Mouse (Mus musculus) brown adipose tissue, adult 24 weeks (tissue): ENCODE results near the gene Il27ra. TPM values are rescaled to one million over a fixed set of nuclear protein-coding genes. Genes with fewer than 3 reads are reported as not detected.

Experiments
- H3K27ac ChIP-seq: fragments of 200-500 bp; replicated peaks from 2 replicates; pipeline ENCODE4 v1.5.1; 2012; ENCODE audit warnings: low read depth, mild to moderate bottlenecking, low read length
- H3K4me1 ChIP-seq: fragments of 200-500 bp; 2 replicates; pipeline ENCODE4 v1.6.1; 2012; ENCODE audit warnings: low read length, mixed read lengths; ENCODE audit not compliant: control insufficient read depth, insufficient read depth, insufficient read length
- H3K4me3 ChIP-seq: fragments of 200-500 bp; 2 replicates; pipeline ENCODE4 v1.5.1; 2012; ENCODE audit warnings: low read depth, mild to moderate bottlenecking, low read length, moderate library complexity; ENCODE audit not compliant: insufficient read depth
- polyA plus RNA-seq: library from polyadenylated mRNA; stranded (reverse); fragments of >200 nt; gene quantifications from 2 replicates; pipeline ENCODE4 v1.2.4, GENCODE M21; 2012; ENCODE audit not compliant: missing spikeins, insufficient read depth, insufficient read length

Gene Il27ra
- polyA plus RNA-seq, 1 experiment = not detected

DNA sequence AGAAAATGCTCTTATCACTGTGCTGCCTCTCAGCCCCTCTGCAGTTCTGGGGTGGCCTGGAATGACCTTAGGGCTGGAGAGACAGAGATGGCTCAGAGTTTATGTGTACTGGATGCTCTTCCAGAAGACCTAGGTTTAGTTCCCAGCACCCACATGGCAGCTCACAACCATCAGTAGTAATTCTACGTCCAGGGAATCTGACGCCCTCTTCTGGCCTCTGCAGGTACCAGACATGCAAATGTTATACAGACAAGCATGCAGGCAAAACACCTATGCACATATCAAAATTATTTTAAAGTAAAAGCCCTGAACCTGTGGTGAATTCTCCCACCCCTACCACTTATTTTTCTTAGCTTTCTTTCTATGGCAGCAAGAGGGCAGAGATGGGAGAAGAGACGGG lies 4.1 kb upstream of the Il27ra start:
- no peak overlapping the region for H3K27ac ChIP-seq
- H3K4me3 ChIP-seq = no peak overlapping the region
- H3K4me1 ChIP-seq = no peaks in the 10 kb centered on the region

DNA sequence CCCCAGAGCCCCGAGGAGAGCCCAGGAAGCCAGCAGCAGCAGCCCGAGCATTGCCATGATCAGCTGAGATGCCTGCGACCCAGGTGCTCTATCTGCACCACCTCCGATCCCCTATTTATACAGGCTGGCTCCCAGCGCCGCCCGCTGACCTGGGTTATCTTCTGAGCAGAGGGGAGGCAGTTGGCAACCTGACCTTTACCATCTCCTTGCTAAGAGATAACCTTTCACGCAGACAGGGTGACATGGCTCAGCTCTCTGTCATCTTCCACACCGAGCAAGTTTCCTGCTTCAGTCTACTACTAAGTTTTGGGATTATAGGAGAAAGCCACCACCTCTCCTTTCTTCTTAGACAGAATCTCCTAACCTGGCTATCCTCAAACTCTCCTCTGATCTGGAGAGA lies 2.5 kb upstream of the Il27ra start, which contains the start of gene Rln3:
TSS of gene Rln3 (minus strand) at position 101 of the 400 bp plus-strand sequence.
- Histone ChIP-seq H3K4me1 (no peaks in the 10 kb centered on the region), H3K27ac (no peak within 1 kb of the TSS), H3K4me3 (no peak within 1 kb of the TSS)

DNA sequence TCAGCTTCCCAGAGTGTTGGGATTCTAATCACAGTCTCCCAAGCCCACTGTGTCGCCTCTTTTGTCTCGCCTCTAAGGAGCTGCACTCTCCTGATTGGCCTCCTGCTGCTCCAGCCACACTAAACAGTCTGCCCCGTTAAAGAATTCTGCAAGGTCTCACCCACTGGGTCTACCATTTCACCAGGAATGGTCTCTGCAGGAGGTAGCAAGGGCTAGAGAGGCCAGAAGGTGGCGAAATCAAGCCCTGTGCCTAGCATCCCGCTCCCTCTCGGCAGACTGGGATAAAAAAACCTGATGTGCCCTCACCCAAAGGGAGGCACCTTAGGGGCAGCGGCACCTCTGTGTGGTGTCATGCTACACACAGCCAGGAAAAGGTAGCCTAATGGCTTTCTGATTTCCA lies 1.7 kb upstream of the Il27ra start:
- no peak overlapping the region for H3K27ac ChIP-seq
- H3K4me3 ChIP-seq = no peak overlapping the region
- H3K4me1 ChIP-seq = no peaks in the 10 kb centered on the region

DNA sequence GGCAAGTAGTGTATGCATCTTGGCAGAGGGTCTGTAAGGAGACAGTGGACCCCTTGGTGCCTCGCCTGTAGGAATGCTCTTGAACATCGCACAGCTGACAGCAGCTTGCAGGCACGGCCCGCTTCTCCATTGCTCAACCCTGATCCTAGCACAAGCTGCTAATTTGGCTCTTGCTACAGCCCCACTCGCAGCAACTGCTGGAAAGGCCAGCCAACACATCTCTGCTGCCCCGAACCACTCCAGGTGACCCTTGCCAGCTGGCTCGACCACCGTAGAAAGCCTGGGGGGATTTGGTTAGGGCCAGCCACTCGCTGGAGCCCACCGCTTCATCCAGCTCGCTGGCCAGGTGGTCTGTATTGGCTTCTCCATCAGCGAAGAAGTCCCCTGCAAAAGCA lies 556 bp upstream of the Il27ra start:
- Histone ChIP-seq H3K4me1 (no peaks in the 10 kb centered on the region), H3K27ac (no peak overlapping the region), H3K4me3 (peak overlapping the region; percentile 69)

DNA sequence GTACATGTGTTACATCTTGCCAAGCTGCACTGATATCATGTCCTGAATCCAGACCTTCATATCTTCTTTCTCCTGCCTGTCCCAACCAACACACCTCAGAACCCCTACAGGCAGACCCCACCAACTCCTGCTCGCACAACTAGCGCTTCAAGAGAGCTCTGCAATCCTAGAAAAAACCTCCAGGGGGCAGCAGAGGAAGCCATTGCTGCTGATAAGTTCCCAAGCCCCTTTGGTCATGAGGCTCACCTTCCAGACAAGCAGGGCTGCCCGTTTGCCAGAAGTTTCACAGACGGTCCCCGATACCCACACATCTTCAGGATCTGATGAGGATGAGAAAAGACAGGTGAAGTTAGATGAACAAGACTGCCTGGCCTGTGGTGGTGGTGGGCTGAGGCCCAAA lies 3.3 kb downstream of the Il27ra start:
- Histone ChIP-seq H3K4me3 (no peak overlapping the region), H3K27ac (no peak overlapping the region), H3K4me1 (no peaks in the 10 kb centered on the region)

DNA sequence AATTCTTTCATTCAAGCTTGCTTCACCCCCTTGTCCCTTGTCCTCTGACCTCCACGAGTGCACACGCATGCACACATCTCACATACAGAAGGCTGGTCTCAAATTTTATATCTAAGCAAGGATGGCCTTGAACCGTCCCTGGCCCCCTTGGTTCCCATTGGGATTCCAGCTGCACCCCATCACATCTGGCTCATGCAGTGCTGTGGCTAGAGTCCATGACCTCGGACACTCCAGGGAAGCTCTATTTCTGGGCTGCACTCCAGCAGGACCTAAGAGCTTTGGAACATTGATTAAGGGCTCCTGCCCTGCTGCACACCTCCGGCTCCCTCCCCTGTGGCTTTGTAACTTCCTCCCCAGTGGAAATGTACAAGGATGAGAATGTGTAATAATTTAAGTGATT lies 4.4 kb downstream of the Il27ra start:
- Histone ChIP-seq H3K4me1 (no peaks in the 10 kb centered on the region), H3K4me3 (no peak overlapping the region), H3K27ac (no peak overlapping the region)

DNA sequence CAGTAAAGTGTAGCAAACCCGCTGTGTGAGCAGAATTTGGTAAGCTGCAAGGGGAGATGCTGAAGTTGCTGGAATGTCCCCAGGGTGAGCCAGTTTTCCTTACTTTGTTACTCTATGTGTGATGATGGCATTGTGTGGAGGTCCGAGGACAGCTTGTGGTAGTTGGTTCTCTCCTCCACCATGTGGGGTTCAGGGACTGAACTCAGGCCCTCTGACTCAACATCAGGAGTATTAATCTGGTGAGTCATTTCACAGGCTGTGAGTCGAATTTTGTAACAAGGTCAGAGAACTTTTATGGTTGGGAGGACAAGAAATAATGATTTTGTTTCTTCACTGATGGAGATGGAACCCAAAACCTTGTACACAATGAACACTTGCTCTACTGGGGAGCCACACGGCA lies 9.6 kb downstream of the Il27ra start:
- H3K4me1 ChIP-seq = no peaks in the 10 kb centered on the region
- H3K4me3 ChIP-seq = no peak overlapping the region
- no peak overlapping the region for H3K27ac ChIP-seq

DNA sequence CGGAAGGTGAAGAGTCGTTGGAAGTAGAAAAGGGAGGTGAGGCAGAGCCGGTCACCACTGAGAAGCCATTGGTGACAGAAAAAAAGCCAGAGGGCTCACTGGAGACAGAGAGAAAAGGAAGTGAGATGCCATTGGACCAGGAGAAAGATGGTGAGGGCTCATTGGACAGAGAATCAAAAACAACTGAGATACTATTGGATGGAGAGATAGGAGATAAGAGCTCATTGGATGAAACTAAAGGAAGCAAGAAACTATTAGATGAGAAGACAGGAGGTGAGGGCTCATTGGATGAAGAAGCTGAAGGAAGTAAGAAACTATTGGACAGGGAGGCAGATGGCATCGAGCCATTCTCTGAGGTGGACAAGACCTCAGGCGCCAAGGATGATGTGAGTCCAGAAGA lies 13.1 kb downstream of the Il27ra start:
- Histone ChIP-seq H3K27ac (no peak overlapping the region), H3K4me1 (no peaks in the 10 kb centered on the region), H3K4me3 (no peak overlapping the region)

DNA sequence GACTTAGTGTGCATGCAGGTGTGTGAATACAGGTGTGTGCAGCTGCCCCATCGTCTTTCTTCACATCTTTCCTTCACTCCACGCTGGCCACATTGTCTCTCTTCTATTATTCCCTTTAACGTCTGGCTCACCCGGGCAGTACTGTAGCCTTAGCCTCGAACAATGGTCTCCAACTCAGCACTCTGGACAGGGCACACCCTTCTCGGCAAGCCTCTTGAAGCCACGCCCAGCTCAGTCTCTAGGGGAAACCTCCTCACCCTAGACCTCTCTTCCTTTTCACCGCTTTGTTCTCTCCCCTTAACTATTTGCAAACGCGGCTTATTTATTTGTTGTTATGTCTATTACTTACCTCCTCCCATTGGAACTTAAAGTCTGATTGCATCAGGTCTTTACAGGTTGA lies 14.9 kb downstream of the Il27ra start:
- Histone ChIP-seq H3K4me1 (peaks cover 4% of the 10 kb centered on the region; the same call in 1 of the 2 replicates), H3K27ac (no peak overlapping the region), H3K4me3 (no peak overlapping the region)

DNA sequence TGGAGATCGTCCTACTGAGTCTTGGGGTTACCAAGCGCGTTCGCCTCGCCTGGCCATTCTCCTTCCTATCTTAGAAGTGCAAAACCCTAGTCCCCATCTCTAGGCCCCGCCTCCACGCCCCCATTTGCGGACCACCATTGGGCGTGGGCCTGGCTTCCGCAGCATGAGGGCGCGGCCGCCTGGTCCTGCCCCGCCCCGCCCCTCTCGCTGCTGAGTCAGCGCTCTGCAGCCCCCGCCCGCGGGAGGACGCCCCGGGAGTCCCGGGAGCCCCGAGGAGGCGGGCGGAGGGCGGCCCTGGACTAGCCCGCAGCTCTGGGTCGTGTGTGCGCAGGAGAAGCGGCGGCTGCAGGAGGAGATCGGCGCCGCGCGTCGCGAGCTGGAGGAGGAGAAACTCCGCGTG lies 16.5 kb downstream of the Il27ra start:
- H3K27ac ChIP-seq = no peak overlapping the region
- H3K4me1 ChIP-seq = peaks cover 4% of the 10 kb centered on the region; the same call in 1 of the 2 replicates
- no peak overlapping the region for H3K4me3 ChIP-seq

DNA sequence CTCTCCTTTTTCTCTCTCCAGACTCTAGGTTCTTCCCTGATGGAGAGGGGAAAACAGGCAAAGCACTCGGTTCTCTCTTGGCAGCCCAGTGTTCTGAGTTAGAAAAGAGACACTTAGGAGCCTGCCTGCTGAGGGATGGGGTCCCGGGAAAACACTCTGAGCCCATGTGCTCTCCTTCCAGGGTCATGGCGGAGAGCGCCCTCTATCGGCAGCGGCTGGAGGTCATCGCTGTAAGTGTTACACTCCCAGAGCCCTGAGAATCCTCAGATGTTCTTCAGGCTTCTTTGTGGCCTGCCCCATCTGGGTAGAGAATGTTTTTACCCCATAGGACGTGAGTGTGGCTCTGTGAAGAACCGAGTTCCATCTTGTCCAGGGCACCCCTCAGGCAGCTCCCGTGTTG lies 18.2 kb downstream of the Il27ra start:
- no peak overlapping the region for H3K4me3 ChIP-seq
- H3K4me1 ChIP-seq = peaks cover 4% of the 10 kb centered on the region; the same call in 1 of the 2 replicates
- H3K27ac ChIP-seq = no peak overlapping the region

DNA sequence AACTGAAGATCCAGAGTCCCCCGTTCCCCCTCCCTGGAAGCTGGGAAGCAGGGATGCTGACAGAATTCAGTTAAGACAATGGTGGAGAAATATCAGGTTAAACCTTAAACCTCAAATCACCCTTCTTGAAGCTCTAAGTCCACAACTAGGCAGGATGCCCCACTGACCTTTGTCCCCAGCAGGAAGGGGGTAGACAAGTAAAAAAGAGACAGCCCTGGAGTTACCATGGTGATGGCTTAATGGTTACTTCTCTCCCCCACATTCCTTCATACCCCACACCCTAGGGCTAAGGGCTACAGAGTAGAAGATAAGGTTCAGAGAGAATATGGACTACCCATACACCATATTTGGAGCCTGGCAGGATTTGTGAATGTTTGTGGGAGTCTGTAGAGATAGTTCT lies 18.8 kb downstream of the Il27ra start:
- Histone ChIP-seq H3K27ac (no peak overlapping the region), H3K4me3 (no peak overlapping the region), H3K4me1 (peaks cover 4% of the 10 kb centered on the region; the same call in 1 of the 2 replicates)

DNA sequence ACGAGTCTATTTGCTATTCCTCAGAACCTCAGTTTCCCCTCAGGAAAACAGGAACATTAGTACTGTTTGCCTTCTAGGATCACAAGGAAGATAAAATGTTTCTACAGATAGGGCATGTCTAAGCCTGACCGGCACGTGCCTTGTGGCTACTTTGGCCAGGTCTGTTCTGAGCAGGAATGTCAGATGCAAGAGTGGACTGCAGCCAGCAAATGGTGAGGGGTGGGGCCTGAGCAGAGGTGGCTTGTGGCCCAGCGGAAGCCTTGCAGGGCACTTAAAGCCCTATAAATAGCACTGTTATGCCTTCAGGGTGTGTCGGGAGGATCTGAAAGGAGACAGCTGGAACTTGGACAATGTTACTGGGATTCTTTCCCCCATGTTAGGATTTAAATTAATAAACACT lies 19.3 kb downstream of the Il27ra start:
- H3K4me3 ChIP-seq = no peak overlapping the region
- peaks cover 4% of the 10 kb centered on the region; the same call in 1 of the 2 replicates for H3K4me1 ChIP-seq
- H3K27ac ChIP-seq = no peak overlapping the region

DNA sequence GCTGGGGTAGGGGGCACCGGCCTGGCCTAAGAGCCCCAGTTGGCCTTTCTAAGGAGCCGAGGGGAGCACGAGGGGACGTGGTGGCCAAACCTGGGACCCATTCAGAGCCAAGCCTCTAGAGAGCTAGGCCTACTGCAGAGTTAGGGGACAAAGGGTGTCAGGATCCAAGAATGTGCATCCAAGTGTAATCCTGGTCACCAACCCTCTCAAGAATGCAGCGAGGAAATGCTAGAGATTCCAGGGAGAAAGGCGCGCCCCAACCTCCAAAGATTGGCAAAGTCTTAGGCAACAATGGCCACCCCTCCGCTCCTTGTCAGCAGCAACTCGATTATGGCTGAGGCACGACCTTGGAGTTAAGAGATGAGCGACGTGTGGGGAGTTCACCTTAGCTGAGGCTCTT lies 20.8 kb downstream of the Il27ra start:
- no peak overlapping the region for H3K4me3 ChIP-seq
- no peak overlapping the region for H3K27ac ChIP-seq
- peaks cover 4% of the 10 kb centered on the region; the same call in 1 of the 2 replicates for H3K4me1 ChIP-seq

DNA sequence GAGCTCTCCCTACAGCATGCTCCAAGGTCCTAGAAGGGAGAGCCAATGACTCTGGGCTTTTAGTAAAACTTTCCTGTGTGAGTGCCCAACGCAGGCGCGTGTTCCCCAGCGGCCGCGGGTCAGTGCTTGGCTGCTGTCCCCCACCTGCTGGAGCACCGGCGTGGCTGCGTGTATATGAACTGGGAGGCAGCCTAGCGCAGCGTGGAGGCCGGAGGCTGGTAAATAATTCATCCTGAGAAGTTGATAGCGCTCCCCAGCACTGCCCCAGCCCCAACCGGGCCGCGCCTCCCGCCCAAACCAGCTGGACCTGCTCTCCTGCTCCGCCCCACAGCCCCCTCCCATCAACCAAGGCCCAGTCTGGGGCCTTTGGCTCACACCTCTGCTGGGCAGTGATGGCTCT lies 21.3 kb downstream of the Il27ra start, which contains the start of gene Palm3:
TSS of gene Palm3 (plus strand) at position 376 of the 400 bp plus-strand sequence.
- Histone ChIP-seq H3K27ac (no peak within 1 kb of the TSS), H3K4me3 (no peak within 1 kb of the TSS), H3K4me1 (peaks cover 4% of the 10 kb centered on the region; the same call in 1 of the 2 replicates)

DNA sequence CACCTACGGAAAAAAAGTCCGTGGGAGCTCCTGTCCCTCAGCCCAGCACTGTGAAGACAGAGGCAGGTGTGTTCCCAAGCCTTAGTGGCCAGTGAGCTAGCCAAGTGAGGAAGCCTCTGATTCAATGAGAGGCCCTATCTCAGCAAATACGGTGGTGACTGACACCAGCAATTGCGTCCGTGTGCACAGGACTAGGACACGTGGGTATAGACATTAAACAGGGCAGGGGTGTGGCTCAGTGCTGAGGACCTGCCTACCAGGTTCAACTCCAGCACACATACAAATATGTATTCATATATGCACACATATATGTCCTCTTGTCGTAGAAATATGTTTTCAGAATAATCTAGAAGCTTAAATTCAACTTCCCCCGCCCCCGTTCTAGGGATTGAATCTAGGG lies 22.7 kb downstream of the Il27ra start:
- no peak overlapping the region for H3K4me3 ChIP-seq
- no peak overlapping the region for H3K27ac ChIP-seq
- H3K4me1 ChIP-seq = peaks cover 4% of the 10 kb centered on the region; the same call in 1 of the 2 replicates

DNA sequence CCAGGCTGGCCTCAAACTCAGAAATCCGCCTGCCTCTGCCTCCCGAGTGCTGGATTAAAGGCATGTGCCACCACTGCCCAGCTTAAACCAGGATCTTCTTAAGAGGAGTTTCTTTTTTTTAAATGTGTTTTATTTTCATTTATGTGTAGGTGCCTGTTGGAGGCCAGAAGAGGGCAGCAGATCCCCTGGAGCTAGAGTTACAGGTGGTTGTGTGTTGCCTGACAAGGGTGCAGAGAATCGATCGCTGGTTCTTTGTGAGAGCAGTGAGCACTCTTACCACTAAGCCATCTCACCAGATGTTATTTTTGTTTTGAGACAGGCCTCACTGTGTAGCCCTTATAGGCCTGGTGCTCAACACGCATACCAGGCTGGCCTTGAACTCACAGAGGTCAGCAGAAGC lies 26.6 kb downstream of the Il27ra start:
- H3K4me1 ChIP-seq = peaks cover 7% of the 10 kb centered on the region; the same call in 1 of the 2 replicates
- no peak overlapping the region for H3K27ac ChIP-seq
- no peak overlapping the region for H3K4me3 ChIP-seq
